Mouse (Mus musculus) kidney, embryonic 15.5 days (tissue): ENCODE data around the gene Bicral. TPM values are rescaled to one million over a fixed set of nuclear protein-coding genes. Genes with fewer than 3 reads are reported as not detected.

Experiments
- ATAC-seq: fragments of 200-750 bp; cut with Nextera tagmentation; replicated peaks from 2 replicates; pipeline ENCODE4 v1.8.0; 2017; ENCODE audit warnings: moderate TSS enrichment; ENCODE audit not compliant: low FRiP score
- H3K27ac ChIP-seq: fragments of 300-500 bp; sonication (generic); 2 replicates; pipeline ENCODE4 v1.5.1; 2015; ENCODE audit warnings: mild to moderate bottlenecking, inconsistent platforms
- H3K27me3 ChIP-seq: fragments of 300-500 bp; sonication (generic); 2 replicates; pipeline ENCODE4 v1.6.1; 2015; ENCODE audit warnings: inconsistent platforms
- H3K36me3 ChIP-seq: fragments of 300-500 bp; sonication (generic); 2 replicates; pipeline ENCODE4 v1.6.1; 2015; ENCODE audit warnings: inconsistent platforms
- H3K4me1 ChIP-seq: fragments of 300-500 bp; sonication (generic); 2 replicates; pipeline ENCODE4 v1.6.1; 2015; ENCODE audit warnings: inconsistent platforms
- H3K4me2 ChIP-seq: fragments of 300-500 bp; sonication (generic); 2 replicates; pipeline ENCODE4 v1.6.1; 2015; ENCODE audit warnings: moderate library complexity, mild to moderate bottlenecking, inconsistent platforms
- H3K4me3 ChIP-seq: fragments of 300-500 bp; sonication (generic); replicated peaks from 2 replicates; pipeline ENCODE4 v1.5.1; 2015; ENCODE audit warnings: mild to moderate bottlenecking, inconsistent platforms
- H3K9ac ChIP-seq: fragments of 300-500 bp; sonication (generic); 2 replicates; pipeline ENCODE4 v1.6.1; 2015; ENCODE audit warnings: mild to moderate bottlenecking, inconsistent platforms
- H3K9me3 ChIP-seq: fragments of 300-500 bp; sonication (generic); replicated peaks from 2 replicates; pipeline ENCODE4 v1.6.1; 2016; ENCODE audit warnings: inconsistent platforms
- WGBS: fragments of 180-500 bp; shearing (Covaris S2); methylation state at CpG from one replicate; pipeline ENCODE4 v1.1.7; 2015; ENCODE audit warnings: mixed read lengths; 5-methylcytosine and 5-hydroxymethylcytosine counted together
- polyA plus RNA-seq: library from polyadenylated mRNA; unstranded; fragments of >200 nt; fragmentation: Nextera tagmentation; extraction: Ambion mirVana; gene quantifications from 2 replicates; pipeline ENCODE4 v1.2.1, GENCODE M21; 2015

Gene Bicral
- polyA plus RNA-seq, 1 experiment from 2014 or later, result 4.2 TPM

DNA sequence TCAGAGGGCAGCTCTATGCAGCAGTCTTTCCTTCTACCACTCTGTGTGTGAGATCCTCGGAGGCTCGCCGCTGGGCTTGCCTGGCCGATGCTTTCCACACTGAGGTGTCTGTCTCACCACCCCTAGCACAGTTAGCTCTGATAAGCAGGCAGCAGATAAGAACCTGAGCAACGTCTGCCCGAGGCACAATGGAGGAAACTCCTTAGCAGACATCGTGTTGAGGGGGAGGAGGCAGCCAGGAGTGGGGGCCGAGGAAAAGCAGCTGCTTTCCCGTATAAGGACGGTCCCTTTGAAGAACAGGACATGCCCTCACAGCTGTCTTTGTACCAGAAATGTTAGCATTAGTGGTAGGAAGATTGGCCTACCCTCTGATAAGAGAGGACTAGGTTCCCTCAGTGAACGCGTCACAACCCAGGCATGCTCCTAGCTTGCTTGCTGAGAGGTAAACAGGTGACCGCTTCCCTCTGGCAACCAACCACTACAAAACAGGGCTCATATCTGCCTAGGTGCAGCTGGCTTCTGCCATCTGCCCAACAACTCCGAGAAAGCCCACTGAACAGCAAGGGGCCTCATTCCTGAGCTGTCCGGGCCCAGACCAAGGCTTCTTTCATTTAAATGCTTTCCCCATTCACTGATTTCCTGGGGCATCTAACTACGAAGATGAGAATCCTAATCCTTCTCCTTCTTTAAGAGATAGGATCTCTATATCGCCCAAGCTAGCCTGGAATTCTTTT lies 27.8 kb upstream of the Bicral start:
- WGBS, result 55% methylated on average over 17 of the region's 17 CpGs
- H3K4me3 ChIP-seq, result no peak overlapping the region
- peaks cover 41% of the 10 kb centered on the region for H3K4me1 ChIP-seq
- ATAC-seq, result no peak
- H3K36me3 ChIP-seq, result no peaks in the 10 kb centered on the region
- no peaks in the 10 kb centered on the region for H3K27me3 ChIP-seq
- H3K9ac ChIP-seq, result no peak overlapping the region
- no peak overlapping the region for H3K27ac ChIP-seq
- H3K9me3 ChIP-seq, result no peaks in the 10 kb centered on the region
- H3K4me2 ChIP-seq, result no peak overlapping the region

- no peaks in the 10 kb centered on the region for H3K9me3 ChIP-seq
- peaks cover 41% of the 10 kb centered on the region for H3K4me1 ChIP-seq
- 81% methylated on average over 11 of the region's 11 CpGs for WGBS
- no peak for ATAC-seq
- no peaks in the 10 kb centered on the region for H3K36me3 ChIP-seq
- H3K4me3 ChIP-seq, result no peak overlapping the region
- H3K27me3 ChIP-seq, result no peaks in the 10 kb centered on the region
- H3K27ac ChIP-seq, result no peak overlapping the region
- H3K4me2 ChIP-seq, result no peak overlapping the region
- H3K9ac ChIP-seq, result no peak overlapping the region
Measured at GRCm38 (mm10) chr17:46885218-46885909, 27.1 kb upstream of the Bicral start.

GRCm38 (mm10) chr17:46884766-46885165 lies 26.5 kb upstream of the Bicral start:
- H3K4me1 ChIP-seq, result peaks cover 46% of the 10 kb centered on the region
- WGBS, result 96% methylated on average over 6 of the region's 6 CpGs
- H3K36me3 ChIP-seq, result no peaks in the 10 kb centered on the region
- no peaks in the 10 kb centered on the region for H3K27me3 ChIP-seq
- no peak overlapping the region for H3K9ac ChIP-seq
- H3K9me3 ChIP-seq, result no peaks in the 10 kb centered on the region
- no peak overlapping the region for H3K4me3 ChIP-seq
- no peak overlapping the region for H3K4me2 ChIP-seq
- ATAC-seq, result no peak
- no peak overlapping the region for H3K27ac ChIP-seq

- 77% methylated on average over 9 of the region's 9 CpGs for WGBS
- ATAC-seq, result peak; percentile 40; the same call in 1 of the 2 replicates
Measured at GRCm38 (mm10) chr17:46883107-46883506, 24.8 kb upstream of the Bicral start.

GRCm38 (mm10) chr17:46881728-46882127 lies 23.4 kb upstream of the Bicral start:
- Histone ChIP-seq H3K36me3 (no peaks in the 10 kb centered on the region), H3K27ac (no peak overlapping the region), H3K4me1 (peaks cover 42% of the 10 kb centered on the region), H3K9me3 (no peaks in the 10 kb centered on the region), H3K4me3 (no peak overlapping the region), H3K4me2 (no peak overlapping the region), H3K27me3 (no peaks in the 10 kb centered on the region), H3K9ac (no peak overlapping the region)
- no peak for ATAC-seq
- WGBS, result 85% methylated on average over 6 of the region's 6 CpGs

More at GRCm38 (mm10) chr17:46883107-46883506, 24.8 kb upstream of the Bicral start:
- H3K4me1 ChIP-seq, result peaks cover 40% of the 10 kb centered on the region
- peak overlapping the region; percentile 8; the same call in 1 of the 2 replicates for H3K9ac ChIP-seq
- H3K4me3 ChIP-seq, result no peak overlapping the region
- H3K9me3 ChIP-seq, result no peaks in the 10 kb centered on the region
- no peaks in the 10 kb centered on the region for H3K36me3 ChIP-seq
- H3K4me2 ChIP-seq, result no peak overlapping the region
- no peaks in the 10 kb centered on the region for H3K27me3 ChIP-seq
- H3K27ac ChIP-seq, result peak overlapping the region; percentile 81

GRCm38 (mm10) chr17:46880322-46880721 lies 22.0 kb upstream of the Bicral start:
- Histone ChIP-seq H3K9ac (no peak overlapping the region), H3K27me3 (no peaks in the 10 kb centered on the region), H3K4me3 (no peak overlapping the region), H3K4me1 (peaks cover 34% of the 10 kb centered on the region), H3K9me3 (no peaks in the 10 kb centered on the region), H3K36me3 (no peaks in the 10 kb centered on the region), H3K4me2 (no peak overlapping the region), H3K27ac (0 out of 2 replicates have a peak overlapping the region, but pooled peaks have one; percentile 37)
- ATAC-seq, result no peak
- 81% methylated on average over 2 of the region's 2 CpGs for WGBS

GRCm38 (mm10) chr17:46879841-46880311 lies 21.6 kb upstream of the Bicral start:
- no peak for ATAC-seq
- 18% methylated on average over 14 of the region's 14 CpGs for WGBS

GRCm38 (mm10) chr17:46877061-46877460 lies 18.8 kb upstream of the Bicral start:
- Histone ChIP-seq H3K36me3 (no peaks in the 10 kb centered on the region), H3K4me1 (peaks cover 28% of the 10 kb centered on the region), H3K4me2 (no peak overlapping the region), H3K4me3 (no peak overlapping the region), H3K27me3 (no peaks in the 10 kb centered on the region), H3K9ac (no peak overlapping the region), H3K9me3 (no peaks in the 10 kb centered on the region), H3K27ac (0 out of 2 replicates have a peak overlapping the region, but pooled peaks have one; percentile 2)
- no peak for ATAC-seq
- 92% methylated on average over 5 of the region's 5 CpGs for WGBS

More at GRCm38 (mm10) chr17:46879841-46880311, 21.6 kb upstream of the Bicral start:
- no peaks in the 10 kb centered on the region for H3K9me3 ChIP-seq
- H3K27ac ChIP-seq, result 0 out of 2 replicates have a peak overlapping the region, but pooled peaks have one; percentile 37
- no peaks in the 10 kb centered on the region for H3K36me3 ChIP-seq
- peaks cover 34% of the 10 kb centered on the region for H3K4me1 ChIP-seq
- H3K4me3 ChIP-seq, result no peak overlapping the region
- no peak overlapping the region for H3K4me2 ChIP-seq
- no peaks in the 10 kb centered on the region for H3K27me3 ChIP-seq
- H3K9ac ChIP-seq, result no peak overlapping the region

DNA sequence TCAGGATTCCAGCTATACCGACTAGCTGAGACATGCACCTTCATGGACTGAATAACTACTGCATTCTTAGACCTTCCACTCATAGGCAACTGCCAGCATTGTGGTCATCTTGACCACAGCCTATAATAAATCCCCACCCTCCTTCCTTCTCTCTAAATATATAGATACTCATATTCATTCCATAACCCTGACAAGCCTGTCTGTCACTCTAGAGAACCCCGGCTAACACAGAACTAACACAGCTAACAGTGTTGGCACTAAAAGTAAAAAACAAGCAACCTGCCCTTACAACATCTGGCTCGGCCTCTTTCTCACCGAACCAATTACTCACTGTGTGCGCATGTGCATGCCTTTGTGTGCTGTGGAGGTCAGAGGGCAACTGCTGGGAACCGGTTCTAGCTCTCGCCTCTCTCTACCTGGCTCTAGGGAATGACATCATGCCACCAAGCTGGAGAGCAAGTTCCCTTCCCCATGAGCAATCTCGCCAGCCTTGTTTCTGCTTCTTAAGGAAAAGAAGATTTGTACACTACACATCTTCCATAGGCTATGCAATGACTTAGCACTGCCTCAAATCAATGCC lies 18.2 kb upstream of the Bicral start:
- WGBS, result 63% methylated on average over 8 of the region's 8 CpGs
- no peak overlapping the region for H3K4me3 ChIP-seq
- H3K36me3 ChIP-seq, result no peaks in the 10 kb centered on the region
- no peak for ATAC-seq
- no peaks in the 10 kb centered on the region for H3K9me3 ChIP-seq
- H3K27me3 ChIP-seq, result no peaks in the 10 kb centered on the region
- no peak overlapping the region for H3K4me2 ChIP-seq
- H3K9ac ChIP-seq, result no peak overlapping the region
- H3K27ac ChIP-seq, result 0 out of 2 replicates have a peak overlapping the region, but pooled peaks have one; percentile 2
- H3K4me1 ChIP-seq, result peaks cover 22% of the 10 kb centered on the region

GRCm38 (mm10) chr17:46875626-46876025 lies 17.3 kb upstream of the Bicral start:
- H3K36me3 ChIP-seq, result no peaks in the 10 kb centered on the region
- H3K4me2 ChIP-seq, result no peak overlapping the region
- H3K27ac ChIP-seq, result no peak overlapping the region
- 76% methylated on average over 3 of the region's 3 CpGs for WGBS
- no peak overlapping the region for H3K9ac ChIP-seq
- H3K4me3 ChIP-seq, result no peak overlapping the region
- H3K27me3 ChIP-seq, result no peaks in the 10 kb centered on the region
- no peaks in the 10 kb centered on the region for H3K9me3 ChIP-seq
- no peak for ATAC-seq
- H3K4me1 ChIP-seq, result peaks cover 22% of the 10 kb centered on the region

DNA sequence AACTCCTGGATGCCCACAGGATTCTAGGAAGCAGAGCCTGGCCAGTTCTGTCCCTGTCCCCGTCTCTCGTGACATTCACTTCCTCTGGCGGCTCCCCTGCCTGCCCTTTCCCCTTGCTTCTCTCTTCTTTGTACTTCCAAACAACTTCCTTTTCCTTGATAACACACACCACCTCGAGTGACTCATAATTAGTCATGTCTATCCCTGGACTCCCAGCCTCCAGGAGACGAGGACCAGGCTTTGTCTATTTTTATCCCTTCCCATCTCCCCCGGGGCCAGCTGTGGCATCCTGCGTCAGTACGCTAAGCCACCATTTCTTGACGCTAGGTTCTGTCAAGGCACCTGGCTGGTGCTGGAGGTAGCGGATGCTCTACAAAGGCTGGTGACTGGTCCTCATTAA lies 15.9 kb upstream of the Bicral start:
- no peak for ATAC-seq
- H3K4me3 ChIP-seq, result no peak overlapping the region
- no peak overlapping the region for H3K4me2 ChIP-seq

DNA sequence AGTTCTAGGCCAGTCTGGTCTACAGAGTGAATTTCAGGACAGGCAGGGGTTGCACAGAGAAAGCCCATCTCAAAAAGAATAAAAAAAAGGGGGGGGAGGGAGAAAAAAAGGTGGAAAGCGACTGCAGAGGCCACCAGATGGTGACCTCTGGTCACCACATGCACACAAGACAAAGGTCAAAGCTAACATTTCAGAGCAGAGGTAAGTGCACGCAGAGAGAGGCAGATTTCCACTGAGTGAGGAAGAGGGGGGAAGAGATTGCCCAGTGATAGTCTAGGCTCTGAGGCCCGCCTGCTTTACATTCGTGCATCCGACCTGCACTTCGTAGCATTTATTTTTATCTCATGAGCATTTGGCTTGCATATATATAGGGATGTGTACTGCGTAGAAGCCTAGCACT lies 14.5 kb upstream of the Bicral start:
- Histone ChIP-seq H3K4me1 (peaks cover 14% of the 10 kb centered on the region), H3K27ac (no peak overlapping the region), H3K27me3 (no peaks in the 10 kb centered on the region), H3K9ac (no peak overlapping the region), H3K4me2 (no peak overlapping the region), H3K9me3 (no peaks in the 10 kb centered on the region), H3K36me3 (no peaks in the 10 kb centered on the region), H3K4me3 (no peak overlapping the region)
- WGBS, result 80% methylated on average over 7 of the region's 7 CpGs
- no peak for ATAC-seq

More for the DNA sequence above, 15.9 kb upstream of the Bicral start:
- no peaks in the 10 kb centered on the region for H3K36me3 ChIP-seq
- 0 out of 2 replicates have a peak overlapping the region, but pooled peaks have one; percentile 9 for H3K27ac ChIP-seq
- peaks cover 14% of the 10 kb centered on the region for H3K4me1 ChIP-seq
- 30% methylated on average over 10 of the region's 10 CpGs for WGBS
- no peaks in the 10 kb centered on the region for H3K27me3 ChIP-seq
- no peaks in the 10 kb centered on the region for H3K9me3 ChIP-seq
- no peak overlapping the region for H3K9ac ChIP-seq
